Mouse (Mus musculus) left cerebral cortex, adult 9 months (tissue): ENCODE results near the gene Fam90a1a.
"Not testable (repeated sequence)": the region's sequence is repeated elsewhere in the genome, so short reads cannot be mapped to it uniquely, and the experiment has no call there.

Source experiments
- DNase-seq, 2 experiments: peaks; one replicate each; pipeline ENCODE4 v3.0.0; 2022; ENCODE audit warnings: low spot score in 2 of 2

Gene Fam90a1a

DNA sequence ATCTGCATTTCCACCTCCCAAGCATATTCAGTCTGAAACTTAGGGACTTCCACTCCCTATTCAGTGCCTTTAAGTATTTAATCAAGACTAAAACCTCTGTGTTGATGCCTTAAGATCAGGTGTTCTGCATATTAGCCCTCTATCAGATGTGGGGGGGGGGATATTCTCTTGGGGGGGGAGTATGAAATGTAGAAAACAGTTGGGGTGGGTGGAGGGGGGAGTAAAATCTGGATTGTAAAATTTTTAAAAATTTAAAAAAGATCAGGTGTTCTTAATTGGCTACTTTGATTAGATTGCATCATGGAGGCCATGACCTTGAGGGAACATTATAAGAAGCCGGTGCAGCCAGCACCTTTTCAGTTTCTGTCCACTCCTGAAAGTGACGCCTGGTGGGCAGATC lies at the start of gene Fam90a1a:
Gene Fam90a1a (plus strand): TSS at position 301 of the 400 bp plus-strand sequence.
- no peak for DNase-seq

DNA sequence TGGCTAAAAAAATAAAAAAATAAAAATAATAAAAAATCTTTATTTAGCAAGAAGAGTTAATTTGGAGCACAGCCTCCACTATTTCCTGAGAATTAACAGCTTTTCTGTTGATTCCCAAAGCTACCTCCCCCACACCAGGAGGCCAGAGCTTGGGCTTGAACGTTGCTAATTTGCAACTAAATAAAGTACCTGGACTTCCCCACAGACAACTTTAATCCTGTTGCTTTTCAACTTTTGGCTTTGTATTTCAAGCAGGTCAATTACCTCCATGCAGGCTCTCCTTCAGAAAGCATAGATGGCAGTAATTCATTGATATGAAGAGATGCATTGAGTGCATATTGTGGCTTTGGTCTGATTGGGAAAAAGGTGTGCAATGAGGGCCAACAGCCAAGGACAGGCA lies 46.6 kb upstream of the Fam90a1a start:
- no peak for DNase-seq

DNA sequence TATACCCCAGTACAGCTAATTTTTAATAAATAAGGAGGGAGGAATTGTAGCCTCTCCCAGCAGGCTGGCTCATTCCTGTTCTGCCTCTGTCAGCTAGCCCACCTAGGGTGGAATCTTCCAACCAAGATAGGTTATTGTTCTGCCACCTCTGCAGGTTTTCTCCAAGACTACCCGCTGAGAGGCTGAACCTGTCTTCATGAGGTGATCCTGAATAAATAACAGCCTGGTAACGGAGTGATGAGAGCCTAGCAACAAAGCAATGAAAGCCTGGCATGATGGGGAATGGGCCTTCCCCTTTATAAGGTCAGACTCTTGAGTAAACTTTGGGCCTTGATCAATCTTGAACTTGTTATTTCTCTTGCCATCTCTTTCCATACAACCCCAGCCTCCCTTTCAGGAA lies 46.0 kb upstream of the Fam90a1a start:
- DNase-seq: no peak

DNA sequence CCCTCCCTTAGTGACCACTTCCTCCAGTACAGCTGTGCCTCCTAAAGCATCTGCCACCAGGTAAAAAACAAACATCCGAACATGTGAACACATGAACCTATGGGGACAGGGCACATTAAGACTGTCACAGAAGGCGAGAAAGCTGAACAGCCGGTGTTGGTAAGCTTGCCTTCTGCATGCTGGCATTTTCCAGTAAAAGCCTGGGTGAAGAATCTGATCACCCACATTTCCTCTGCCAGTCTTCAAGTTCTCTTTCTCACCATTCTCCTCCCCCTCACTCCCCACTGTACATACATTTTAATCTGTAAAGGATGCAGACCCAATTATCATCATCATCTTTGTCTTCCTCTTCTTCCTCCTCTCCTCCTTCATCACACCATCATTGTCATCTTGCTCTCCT lies 42.9 kb upstream of the Fam90a1a start:
- peak in 1 of 2 experiments; percentile 8 for DNase-seq

- not testable (repeated sequence) for DNase-seq
Measured at GRCm38 (mm10) chr8:21930754-21931153, 27.8 kb upstream of the Fam90a1a start.

DNA sequence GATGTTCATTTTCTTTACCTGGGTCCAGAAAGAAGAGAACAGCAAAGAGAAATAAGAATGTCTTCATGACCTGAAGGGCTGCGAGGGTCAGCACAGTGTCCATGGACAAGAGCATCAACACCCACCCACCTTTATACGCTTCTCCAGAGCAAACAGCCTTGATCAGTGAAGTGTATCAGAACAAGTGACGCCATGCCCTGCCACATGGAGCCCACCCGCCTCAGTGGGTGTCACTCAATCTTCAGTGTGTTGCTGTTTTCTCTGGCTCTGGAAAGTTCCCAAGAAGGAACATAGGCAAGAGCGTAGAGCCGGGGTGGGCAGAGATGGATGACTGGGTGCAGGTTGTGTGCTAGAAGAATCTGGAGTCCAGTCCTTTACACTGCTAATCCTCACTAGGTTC lies 25.9 kb upstream of the Fam90a1a start, which contains the start of gene Defb15:
Gene Defb15 (minus strand): TSS at position 101 of the 400 bp plus-strand sequence.
- no peak for DNase-seq

DNA sequence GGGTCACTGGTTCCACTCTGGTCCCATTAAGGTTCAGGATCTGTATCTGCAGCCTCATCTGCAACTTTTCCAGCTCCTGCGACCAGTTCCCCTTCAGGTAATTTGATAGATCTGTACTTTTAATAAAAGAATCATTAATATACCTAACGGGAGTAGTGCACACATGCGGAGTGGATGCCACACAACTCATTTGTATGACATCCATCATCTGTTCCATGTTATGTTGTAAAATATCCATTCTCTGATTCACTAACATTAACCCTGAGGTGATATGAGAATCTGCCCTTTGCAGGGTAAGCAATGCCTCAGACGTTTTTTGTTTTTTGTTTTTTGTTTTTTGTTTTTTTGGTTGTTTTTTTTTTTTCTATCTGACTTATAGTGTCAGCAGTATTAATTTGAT lies 20.5 kb upstream of the Fam90a1a start, which contains the start of gene Defb35:
Gene Defb35 (plus strand): TSS at position 301 of the 400 bp plus-strand sequence.
- not testable (repeated sequence) for DNase-seq

DNA sequence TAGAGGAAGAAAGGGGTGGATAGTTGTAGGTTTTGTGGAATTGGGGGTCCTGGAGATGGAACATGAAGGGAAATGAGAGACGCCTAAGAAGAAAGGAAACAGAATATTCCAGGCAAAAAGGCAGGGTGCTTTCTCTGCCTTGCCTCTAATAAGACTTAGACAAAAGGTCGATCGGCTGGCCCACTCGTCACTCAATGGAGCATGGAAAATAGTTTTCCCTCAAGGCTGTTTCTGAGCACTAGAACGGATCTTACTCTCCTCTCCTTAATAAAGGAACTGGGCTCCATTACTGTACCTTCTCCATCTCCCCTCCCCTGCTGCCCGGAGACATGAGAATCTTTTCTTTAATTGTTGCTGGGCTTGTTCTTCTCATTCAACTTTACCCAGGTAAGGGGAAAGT lies 12.1 kb upstream of the Fam90a1a start, which contains the start of gene Defb13:
Gene Defb13 (plus strand): TSS at position 301 of the 400 bp plus-strand sequence.
- no peak for DNase-seq

DNA sequence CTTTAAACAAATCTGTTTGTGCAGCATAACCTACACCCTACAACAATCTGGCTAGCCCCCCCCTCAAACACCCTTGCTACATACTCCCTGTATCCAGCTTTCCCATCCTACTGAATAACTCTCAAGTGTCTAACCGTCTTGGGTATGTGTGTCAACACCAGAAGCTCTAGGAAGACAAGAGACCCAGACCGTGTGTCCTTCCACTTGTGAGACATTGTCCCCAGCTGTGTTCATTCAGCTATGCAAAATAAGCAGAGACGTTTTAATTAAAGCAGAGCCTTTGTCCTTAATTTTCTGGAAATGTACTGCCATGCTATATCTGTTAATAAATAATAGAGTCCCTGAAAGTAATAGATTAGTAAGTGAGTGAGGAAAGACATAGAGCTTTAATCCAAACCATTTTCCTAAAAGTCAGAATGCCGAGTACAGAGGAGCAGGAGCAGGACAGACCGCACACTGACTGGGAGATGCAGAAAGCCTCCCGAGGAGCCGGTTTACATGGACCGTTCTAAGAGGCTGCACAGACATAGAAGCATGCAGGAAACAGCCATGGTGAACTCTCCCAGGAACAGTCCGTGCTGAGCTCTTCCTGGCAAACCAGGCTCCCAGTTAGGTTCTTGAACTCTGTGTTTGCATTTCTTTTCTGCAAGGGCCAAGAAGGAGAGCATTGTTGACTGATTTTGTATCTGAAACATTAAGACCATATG lies 11.1 kb upstream of the Fam90a1a start:
- DNase-seq: no peak

DNA sequence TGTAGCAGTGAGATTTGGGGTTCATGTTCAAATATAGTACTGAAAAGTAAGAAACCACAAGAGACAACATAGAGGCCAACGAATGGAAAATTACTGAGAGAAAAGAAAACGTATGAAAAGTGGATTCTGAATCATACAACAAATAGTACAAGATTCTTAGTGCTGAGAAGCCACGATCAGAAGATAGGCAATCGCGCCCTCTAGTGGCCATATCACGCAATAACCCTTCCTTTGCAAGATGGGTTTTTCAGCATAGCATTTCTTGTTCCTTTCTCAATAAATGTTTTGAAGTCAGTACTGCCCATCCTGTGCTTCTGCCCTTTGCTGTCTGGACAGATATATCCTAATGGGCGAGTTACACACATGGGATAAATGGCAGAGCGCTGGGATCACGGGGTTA lies 3.2 kb upstream of the Fam90a1a start:
- peak in 1 of 2 experiments; percentile 54 for DNase-seq

- no peak for DNase-seq
Measured at GRCm38 (mm10) chr8:21956336-21956735, 2.2 kb upstream of the Fam90a1a start.

DNA sequence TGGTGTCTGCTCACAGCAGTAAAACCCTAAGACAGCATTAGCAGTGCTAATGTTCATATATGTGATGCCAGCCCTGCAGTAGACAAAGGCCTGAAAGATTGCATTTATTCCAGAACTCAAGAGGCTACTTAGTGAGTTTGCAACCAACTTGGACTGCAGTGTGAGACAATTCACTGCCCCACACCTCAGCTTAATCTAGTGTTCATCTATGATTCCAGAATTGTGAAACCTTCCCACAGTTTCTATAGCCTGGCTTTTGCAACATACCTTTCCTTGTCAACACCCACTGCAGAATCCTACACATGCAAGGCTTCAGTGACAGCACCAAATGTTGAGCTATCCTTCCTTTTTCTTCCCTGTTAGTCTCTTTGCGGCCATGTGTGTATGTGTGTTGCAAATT lies 8.1 kb downstream of the Fam90a1a start:
- DNase-seq: no peak

DNA sequence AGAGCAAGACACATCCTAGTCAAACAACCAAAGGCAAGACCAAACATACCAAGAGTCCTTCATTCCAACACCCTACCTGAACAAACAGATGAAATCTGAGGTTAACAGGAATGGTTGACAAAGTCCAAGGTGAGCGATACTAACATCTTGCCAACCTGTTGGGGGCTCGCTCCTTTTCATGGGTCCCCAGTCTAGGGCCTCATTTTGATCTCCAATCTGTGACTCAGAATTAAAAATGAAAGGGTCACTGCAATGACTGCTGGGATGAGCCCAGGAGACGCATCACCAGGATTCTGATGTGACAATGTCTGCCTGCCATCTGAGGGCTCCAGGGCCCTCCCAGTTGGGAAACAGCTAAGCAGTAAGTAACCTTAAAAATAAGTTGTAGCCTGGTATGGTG lies 11.0 kb downstream of the Fam90a1a start, which contains the start of gene Ccdc70:
Gene Ccdc70 (plus strand): TSS at position 301 of the 400 bp plus-strand sequence.
- DNase-seq: no peak

GRCm38 (mm10) chr8:21978193-21978592 lies 19.7 kb downstream of the Fam90a1a start:
- peak in 1 of 2 experiments; percentile 37 for DNase-seq

GRCm38 (mm10) chr8:21981664-21982337 lies 23.3 kb downstream of the Fam90a1a start:
- peak; percentile 3 to 48 for DNase-seq

GRCm38 (mm10) chr8:21992184-21992583 lies 33.7 kb downstream of the Fam90a1a start:
- peak; percentile 26 to 69 for DNase-seq

GRCm38 (mm10) chr8:21995181-21995580 lies 36.7 kb downstream of the Fam90a1a start:
- DNase-seq: no peak

DNA sequence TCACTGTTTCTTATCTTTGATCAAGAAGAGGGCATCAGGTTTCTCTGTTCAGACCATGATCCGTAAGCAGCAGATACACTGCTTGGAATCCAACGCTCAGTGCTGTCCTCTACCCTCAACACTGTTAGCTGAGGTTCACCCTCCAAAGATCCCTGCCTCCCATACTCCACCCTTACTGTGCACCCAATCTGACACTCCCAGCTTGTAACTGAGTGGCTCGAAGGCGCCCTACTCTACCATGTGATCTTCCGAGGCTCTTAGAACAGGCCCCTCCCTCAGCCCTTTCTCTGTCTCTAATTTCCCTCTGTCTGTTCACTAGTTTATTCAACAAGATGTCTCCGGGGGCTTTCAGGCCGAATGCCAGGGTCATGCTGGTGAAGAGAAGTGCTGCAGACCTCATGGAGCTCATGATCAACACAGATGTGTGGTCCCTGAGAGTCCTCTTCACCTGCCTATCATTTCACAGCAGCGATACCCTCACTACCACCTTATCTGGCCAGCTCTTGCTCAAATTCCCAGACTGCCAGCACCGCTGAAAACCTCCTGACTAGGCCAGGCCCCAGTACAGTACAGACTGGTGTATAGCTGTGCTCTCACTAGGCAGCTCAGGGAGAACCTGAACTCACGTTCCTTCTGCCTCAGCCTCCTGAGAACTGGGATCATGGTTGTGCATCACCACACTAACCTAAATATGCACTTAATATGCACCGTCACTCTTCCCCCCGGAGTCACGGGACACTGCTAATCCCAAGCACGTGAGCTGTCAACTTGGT lies 46.4 kb downstream of the Fam90a1a start:
- no peak for DNase-seq

GRCm38 (mm10) chr8:22006423-22006822 lies 47.9 kb downstream of the Fam90a1a start:
- DNase-seq: no peak

GRCm38 (mm10) chr8:22009403-22009802 lies 50.9 kb downstream of the Fam90a1a start:
- DNase-seq: no peak

GRCm38 (mm10) chr8:22013034-22013707 lies 54.7 kb downstream of the Fam90a1a start:
- no peak for DNase-seq
